Comparison of ENCODE assay signal across 9 mouse cellular contexts in genomic region chr16:58728176-58728671, GRCm38 (mm10). TPM values are rescaled to one million over a fixed set of nuclear protein-coding genes. Genes with fewer than 3 reads are reported as not detected.
DNase-seq lines count a peak whose midpoint lies in the region; ATAC-seq and TF ChIP-seq lines count a peak whose summit lies in the region.
"Had no signal": no experiment of that assay in that cellular context is flagged by ENCODE, and none has a peak within 500 bp of the region (broad histone marks: within the 10 kb centered on the region; RNA-seq: fewer than 3 reads in every experiment).

No protein-coding gene starts in this region.

- ATAC-seq in kidney, embryonic 15.5 days (replicated peaks; ENCODE audit: low FRiP score) = peak; percentile 95
- peak; percentile 92 for ATAC-seq in embryonic facial prominence, embryonic 11.5 days (replicated peaks; ENCODE audit: insufficient number of reproducible peaks, low FRiP score, low TSS enrichment, low read depth)
- ATAC-seq in intestine, embryonic 15.5 days = peak; percentile 95
- peak; percentile 93 for ATAC-seq in midbrain, embryonic 16.5 days

- in situ Hi-C loops in ES-E14 (cut with MboI; ENCODE audit: low sequenced_read_pairs in 2 of 2, unreplicated experiment in 2 of 2) = no loop called here

- no peak for DNase-seq in kidney, adult 9 months
- DNase-seq in ES-E14 (ENCODE audit: low read depth, low spot score) = no peak
- peak; percentile 19 for DNase-seq in embryonic facial prominence, embryonic 11.5 days (ENCODE audit: low spot score)
- no peak for DNase-seq in cerebellum, postnatal 36 days
- DNase-seq in T-cell, adult 2 months (ENCODE audit: low spot score) = no peak

- H3K36me3 ChIP-seq in kidney, embryonic 15.5 days = peaks cover 36% of the 10 kb centered on the region
- peaks cover 8% of the 10 kb centered on the region; the same call in 1 of the 2 replicates for H3K36me3 ChIP-seq in ES-E14 (ENCODE audit: control insufficient read depth, insufficient read depth, low read length, poor library complexity, severe bottlenecking)
- H3K36me3 ChIP-seq in embryonic facial prominence, embryonic 11.5 days (replicated peaks; ENCODE audit: control insufficient read depth, insufficient read depth, low read depth, low read length) = no peaks in the 10 kb centered on the region; the same call in 1 of the 2 replicates
- peaks cover 5% of the 10 kb centered on the region; the same call in 1 of the 2 replicates for H3K36me3 ChIP-seq in intestine, embryonic 15.5 days
- H3K36me3 ChIP-seq in midbrain, embryonic 16.5 days (ENCODE audit: control insufficient read depth, insufficient read depth, low read length) = peaks cover 24% of the 10 kb centered on the region

- peak overlapping the region; percentile 64 for H3K4me2 ChIP-seq in kidney, embryonic 15.5 days
- peak overlapping the region; percentile 55 for H3K4me2 ChIP-seq in embryonic facial prominence, embryonic 11.5 days (ENCODE audit: low read depth, low read length)
- peak overlapping the region; percentile 63 for H3K4me2 ChIP-seq in intestine, embryonic 15.5 days (replicated peaks)
- peak overlapping the region; percentile 69 for H3K4me2 ChIP-seq in midbrain, embryonic 16.5 days (ENCODE audit: low read length)

- peak overlapping the region; percentile 91 for H3K27ac ChIP-seq in kidney, embryonic 15.5 days
- H3K27ac ChIP-seq in ES-E14 (ENCODE audit: insufficient read depth, low read depth, low read length, poor library complexity, severe bottlenecking) = peak overlapping the region; percentile 24; the same call in 1 of the 2 replicates
- peak overlapping the region; percentile 59 for H3K27ac ChIP-seq in embryonic facial prominence, embryonic 11.5 days (replicated peaks; ENCODE audit: low read depth, low read length)
- H3K27ac ChIP-seq in intestine, embryonic 15.5 days = peak overlapping the region; percentile 79
- peak overlapping the region; percentile 87 for H3K27ac ChIP-seq in midbrain, embryonic 16.5 days (ENCODE audit: low read length)

- H3K4me3 ChIP-seq in kidney, embryonic 15.5 days (replicated peaks) = peak overlapping the region; percentile 68
- peak overlapping the region; percentile 67 to 93 for H3K4me3 ChIP-seq in ES-E14 (ENCODE audit: insufficient read depth in 1 of 2, low read depth in 1 of 2, low read length in 2 of 2, poor library complexity in 1 of 2, severe bottlenecking in 1 of 2)
- peak overlapping the region; percentile 74 for H3K4me3 ChIP-seq in embryonic facial prominence, embryonic 11.5 days (ENCODE audit: low read depth, low read length)
- H3K4me3 ChIP-seq in intestine, embryonic 15.5 days (replicated peaks) = peak overlapping the region; percentile 68
- H3K4me3 ChIP-seq in midbrain, embryonic 16.5 days (ENCODE audit: low read depth, low read length) = peak overlapping the region; percentile 85

- WGBS in kidney, embryonic 15.5 days = under 1% methylated on average over 29 of the region's 31 CpGs
- under 1% methylated on average over 26 of the region's 31 CpGs for WGBS in embryonic facial prominence, embryonic 11.5 days
- 0% methylated on average over 28 of the region's 31 CpGs for WGBS in intestine, embryonic 15.5 days
- WGBS in midbrain, embryonic 16.5 days = 0% methylated on average over 22 of the region's 31 CpGs

- H3K9ac ChIP-seq in kidney, embryonic 15.5 days = peak overlapping the region; percentile 67
- peak overlapping the region; percentile 77 for H3K9ac ChIP-seq in ES-E14 (ENCODE audit: insufficient read depth, low read depth, low read length, poor library complexity, severe bottlenecking)
- peak overlapping the region; percentile 72 for H3K9ac ChIP-seq in embryonic facial prominence, embryonic 11.5 days (replicated peaks; ENCODE audit: low read length)
- peak overlapping the region; percentile 68 for H3K9ac ChIP-seq in intestine, embryonic 15.5 days
- H3K9ac ChIP-seq in midbrain, embryonic 16.5 days (ENCODE audit: low read depth, low read length) = peak overlapping the region; percentile 87

- H3K9me3 ChIP-seq in kidney, embryonic 15.5 days (replicated peaks) = no peaks in the 10 kb centered on the region
- no peaks in the 10 kb centered on the region for H3K9me3 ChIP-seq in ES-E14 (ENCODE audit: control insufficient read depth, insufficient read depth, low read depth, low read length)
- no peaks in the 10 kb centered on the region for H3K9me3 ChIP-seq in embryonic facial prominence, embryonic 11.5 days (replicated peaks; ENCODE audit: control insufficient read depth, low read length)
- H3K9me3 ChIP-seq in intestine, embryonic 15.5 days = no peaks in the 10 kb centered on the region
- H3K9me3 ChIP-seq in midbrain, embryonic 16.5 days (replicated peaks; ENCODE audit: control insufficient read depth, low read length, poor library complexity, severe bottlenecking) = no peaks in the 10 kb centered on the region

- no peaks in the 10 kb centered on the region for H3K27me3 ChIP-seq in kidney, embryonic 15.5 days
- no peaks in the 10 kb centered on the region for H3K27me3 ChIP-seq in embryonic facial prominence, embryonic 11.5 days (ENCODE audit: control insufficient read depth, insufficient read depth, low read length)
- H3K27me3 ChIP-seq in intestine, embryonic 15.5 days (replicated peaks) = no peaks in the 10 kb centered on the region
- no peaks in the 10 kb centered on the region for H3K27me3 ChIP-seq in midbrain, embryonic 16.5 days (ENCODE audit: control insufficient read depth, insufficient read depth, low read depth, low read length)

- H3K4me1 ChIP-seq in kidney, embryonic 15.5 days = peaks cover 7% of the 10 kb centered on the region
- H3K4me1 ChIP-seq in ES-E14 (ENCODE audit: control insufficient read depth in 2 of 2, insufficient read depth in 2 of 2, low read length in 2 of 2, poor library complexity in 1 of 2) = no peaks in the 10 kb centered on the region
- H3K4me1 ChIP-seq in embryonic facial prominence, embryonic 11.5 days (ENCODE audit: control insufficient read depth, insufficient read depth, low read length) = no peaks in the 10 kb centered on the region
- H3K4me1 ChIP-seq in intestine, embryonic 15.5 days (replicated peaks) = peaks cover 4% of the 10 kb centered on the region; the same call in 1 of the 2 replicates
- H3K4me1 ChIP-seq in midbrain, embryonic 16.5 days (ENCODE audit: control insufficient read depth, insufficient read depth, low read length) = peaks cover 7% of the 10 kb centered on the region

TF ChIP-seq in ES-E14, 5 proteins besides CTCF, POLR2A, EP300 and RAD21:
- TF ChIP-seq ZC3H11A (IDR thresholded peaks at IDR 0.05; ENCODE audit: borderline replicate concordance, low read depth, low read length) (no peak), CHD2 (IDR thresholded peaks at IDR 0.05; ENCODE audit: low read depth, low read length) (no peak), MAFK (IDR thresholded peaks at IDR 0.05; ENCODE audit: insufficient read depth, low read depth, low read length) (no peak), HCFC1 (IDR thresholded peaks at IDR 0.05; ENCODE audit: borderline replicate concordance, insufficient read depth, low read length) (no peak), ZNF384 (IDR thresholded peaks at IDR 0.05; ENCODE audit: low read depth, low read length) (no peak)

RNA-seq across cellular contexts. Expression of gene Cldnd1, which starts 0.5 kb away (rescaled TPM):
- polyA plus RNA-seq in kidney, embryonic 15.5 days (2015; fragmentation: Nextera tagmentation; extraction: Ambion mirVana) = 108 and 111 TPM in 2 replicates
- 30.0 and 32.4 TPM in 2 replicates for total RNA-seq in ES-E14 (2012; rRNA removed)
- 143 and 145 TPM in 2 replicates for polyA plus RNA-seq in embryonic facial prominence, embryonic 11.5 days (2014; fragmentation: Nextera tagmentation; extraction: Ambion mirVana)
- 95.7 and 97.6 TPM in 2 replicates for polyA plus RNA-seq in intestine, embryonic 15.5 days (2015; fragmentation: Nextera tagmentation; extraction: Ambion mirVana)
- 144 and 152 TPM in 2 replicates for polyA plus RNA-seq in midbrain, embryonic 16.5 days (2015; fragmentation: Nextera tagmentation; extraction: Ambion mirVana)

RNA-seq across cellular contexts. Expression of gene Gpr15, which starts 9.4 kb away (rescaled TPM):
- polyA plus RNA-seq in kidney, embryonic 15.5 days (2015; fragmentation: Nextera tagmentation; extraction: Ambion mirVana) = not detected in 2 replicates
- not detected in 2 replicates for total RNA-seq in ES-E14 (2012; rRNA removed)
- not detected in 2 replicates for polyA plus RNA-seq in embryonic facial prominence, embryonic 11.5 days (2014; fragmentation: Nextera tagmentation; extraction: Ambion mirVana)
- polyA plus RNA-seq in intestine, embryonic 15.5 days (2015; fragmentation: Nextera tagmentation; extraction: Ambion mirVana) = 0.14 TPM in 1 of 2 replicates, not detected in the other
- 0.18 TPM in 1 of 2 replicates, not detected in the other for polyA plus RNA-seq in midbrain, embryonic 16.5 days (2015; fragmentation: Nextera tagmentation; extraction: Ambion mirVana)
- polyA plus RNA-seq: gonadal fat pad, adult 2 months had no signal

RNA-seq across cellular contexts. Expression of gene Olfr172, which starts 34.8 kb away (rescaled TPM):
- not detected in 2 replicates for polyA plus RNA-seq in kidney, embryonic 15.5 days (2015; fragmentation: Nextera tagmentation; extraction: Ambion mirVana)
- total RNA-seq in ES-E14 (2012; rRNA removed) = not detected in 2 replicates
- not detected in 2 replicates for polyA plus RNA-seq in embryonic facial prominence, embryonic 11.5 days (2014; fragmentation: Nextera tagmentation; extraction: Ambion mirVana)
- polyA plus RNA-seq in intestine, embryonic 15.5 days (2015; fragmentation: Nextera tagmentation; extraction: Ambion mirVana) = not detected in 2 replicates
- not detected in 2 replicates for polyA plus RNA-seq in midbrain, embryonic 16.5 days (2015; fragmentation: Nextera tagmentation; extraction: Ambion mirVana)
- polyA plus RNA-seq: gonadal fat pad, adult 2 months had no signal

RNA-seq across cellular contexts. Expression of gene Cpox, which starts 58.1 kb away (rescaled TPM):
- 38.0 and 39.1 TPM in 2 replicates for polyA plus RNA-seq in kidney, embryonic 15.5 days (2015; fragmentation: Nextera tagmentation; extraction: Ambion mirVana)
- total RNA-seq in ES-E14 (2012; rRNA removed) = 16.8 and 17.8 TPM in 2 replicates
- 21.0 and 22.0 TPM in 2 replicates for polyA plus RNA-seq in embryonic facial prominence, embryonic 11.5 days (2014; fragmentation: Nextera tagmentation; extraction: Ambion mirVana)
- 58.4 and 71.3 TPM in 2 replicates for polyA plus RNA-seq in intestine, embryonic 15.5 days (2015; fragmentation: Nextera tagmentation; extraction: Ambion mirVana)
- polyA plus RNA-seq in midbrain, embryonic 16.5 days (2015; fragmentation: Nextera tagmentation; extraction: Ambion mirVana) = 13.5 and 13.6 TPM in 2 replicates

Comparison
In these comparisons a context has a peak if more than half of its experiments do, and no peak if none do; other contexts are left out.
1. H3K27ac ChIP-seq: peak in every context shown above with its lines; median percentile 91 in kidney, embryonic 15.5 days; 87 in midbrain, embryonic 16.5 days; 79 in intestine, embryonic 15.5 days; 59 in embryonic facial prominence, embryonic 11.5 days; 24 in ES-E14.